Mouse (Mus musculus): ENCODE data around the gene Commd3. TPM values are rescaled to one million over a fixed set of nuclear protein-coding genes. Genes with fewer than 3 reads are reported as not detected.

Gene Commd3
- polyA plus RNA-seq, 1 experiment from 2014 or later, result 263 TPM

Other genes with a start within 250 kb of the Commd3 start
- gene Bmi1, start 4.6 kb downstream of the Commd3 start, polyA plus RNA-seq (2015; fragmentation: Nextera tagmentation; extraction: Ambion mirVana), result 38.0 and 39.8 TPM in 2 replicates
- gene Spag6, start 21.6 kb downstream of the Commd3 start, polyA plus RNA-seq (2015; fragmentation: Nextera tagmentation; extraction: Ambion mirVana), result 0.09 TPM in 1 of 2 replicates, not detected in the other